Mouse (Mus musculus): ENCODE results near the gene Nipsnap3a.
A peak's percentile ranks its signal among the peaks of the same experiment; 100 is the strongest.

The Nipsnap3a gene

GRCm38 (mm10) chr4:52989248-52989647, at the start of gene Nipsnap3a:
Gene Nipsnap3a (plus strand): TSS chr4:52989272.
- no peak for DNase-seq

GRCm38 (mm10) chr4:52946665-52947064, 42.4 kb upstream of the Nipsnap3a start:
- DNase-seq, result no peak

GRCm38 (mm10) chr4:52949005-52949404, 40.1 kb upstream of the Nipsnap3a start:
- DNase-seq, result no peak

- peak; percentile 24 for DNase-seq
Observed at GRCm38 (mm10) chr4:52958693-52959092, 30.4 kb upstream of the Nipsnap3a start.

DNA sequence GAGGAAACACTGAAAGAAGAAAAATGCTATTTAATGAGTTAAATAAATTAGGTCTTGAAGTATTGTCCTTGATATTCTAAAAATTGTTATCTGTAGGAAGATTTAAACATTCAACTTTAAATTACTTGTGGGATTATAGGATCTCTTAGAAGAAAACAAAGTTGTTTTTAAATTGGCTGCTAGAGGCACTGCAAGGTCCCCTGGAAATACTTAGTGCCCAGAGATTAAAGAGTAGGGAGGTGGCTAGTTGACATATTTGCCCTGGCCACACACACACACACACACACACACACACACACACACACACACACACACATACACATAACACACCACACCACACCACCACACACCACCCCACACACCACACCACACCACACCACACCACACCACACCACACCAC, 24.8 kb upstream of the Nipsnap3a start, which contains the start of gene Olfr270:
Gene Olfr270, plus strand, starts transcription at position 301 of the 400 bp plus-strand sequence.
- no peak for DNase-seq

DNA sequence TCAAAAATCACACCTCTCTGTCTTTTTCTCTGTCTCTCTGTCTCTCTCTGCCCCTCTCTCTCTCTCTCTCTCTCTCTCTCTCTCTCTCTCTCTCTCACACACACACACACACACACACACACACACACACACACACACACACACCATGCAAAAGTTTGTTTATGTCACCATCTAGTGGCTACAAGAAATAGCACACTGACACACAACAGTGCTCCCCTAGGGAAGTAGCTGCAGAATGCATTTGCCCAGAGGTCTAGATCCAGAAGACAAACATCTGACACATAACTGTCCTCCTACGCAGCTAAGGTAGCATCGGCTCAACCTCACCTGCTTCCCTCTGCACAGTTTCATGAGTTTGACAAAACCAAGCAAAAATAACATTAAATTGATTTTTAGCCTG, 3.9 kb upstream of the Nipsnap3a start:
- no peak for DNase-seq

DNA sequence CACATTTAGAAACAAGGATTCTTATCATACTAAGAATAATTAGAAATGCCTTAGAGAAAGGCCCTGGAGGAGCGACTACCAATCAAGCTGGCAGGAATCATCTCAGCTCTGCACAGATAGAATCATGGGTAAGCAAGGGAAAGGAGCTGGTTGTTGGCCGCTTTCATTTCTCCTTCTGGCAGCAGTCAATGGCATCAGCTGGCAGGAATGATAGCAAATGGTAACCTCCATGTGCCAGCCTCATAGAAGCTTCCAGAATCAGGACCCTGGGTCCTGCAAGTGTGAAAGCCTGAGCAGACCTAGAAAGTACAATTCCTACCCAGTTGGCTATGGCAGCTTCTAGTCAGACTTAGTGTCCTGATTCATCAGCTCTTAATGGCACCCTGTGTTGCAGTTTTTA, 2.8 kb upstream of the Nipsnap3a start:
- DNase-seq, result no peak

GRCm38 (mm10) chr4:52999449-52999848, 10.4 kb downstream of the Nipsnap3a start:
- DNase-seq, result no peak

- no peak for DNase-seq
Observed at GRCm38 (mm10) chr4:53000154-53000553, 11.1 kb downstream of the Nipsnap3a start.

- no peak for DNase-seq
Observed at GRCm38 (mm10) chr4:53009183-53009582, 20.1 kb downstream of the Nipsnap3a start.

DNA sequence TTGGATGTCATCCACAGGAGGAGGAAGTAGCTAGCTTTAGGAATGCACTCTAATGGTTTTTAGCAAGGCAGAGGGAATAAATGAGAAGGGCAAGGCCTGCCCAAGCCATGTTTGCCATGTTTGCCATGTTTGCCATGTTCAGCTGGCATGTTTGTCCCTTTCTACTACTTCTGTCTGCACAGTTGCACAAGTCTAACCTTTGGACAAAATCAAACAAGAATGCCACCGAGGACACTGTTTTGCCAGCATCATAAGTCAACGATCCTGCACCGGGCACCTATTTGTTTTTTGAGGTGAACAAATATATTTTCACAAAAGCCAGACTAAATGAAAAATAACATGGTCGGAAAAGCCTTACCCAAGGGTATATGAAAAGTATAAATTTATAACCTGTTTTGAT, 20.8 kb downstream of the Nipsnap3a start:
- no peak for DNase-seq

GRCm38 (mm10) chr4:53011732-53012361, 22.8 kb downstream of the Nipsnap3a start, which contains the start of gene Nipsnap3b:
Gene Nipsnap3b (plus strand): TSS chr4:53011880.
- DNase-seq, result peak; percentile 97

DNA sequence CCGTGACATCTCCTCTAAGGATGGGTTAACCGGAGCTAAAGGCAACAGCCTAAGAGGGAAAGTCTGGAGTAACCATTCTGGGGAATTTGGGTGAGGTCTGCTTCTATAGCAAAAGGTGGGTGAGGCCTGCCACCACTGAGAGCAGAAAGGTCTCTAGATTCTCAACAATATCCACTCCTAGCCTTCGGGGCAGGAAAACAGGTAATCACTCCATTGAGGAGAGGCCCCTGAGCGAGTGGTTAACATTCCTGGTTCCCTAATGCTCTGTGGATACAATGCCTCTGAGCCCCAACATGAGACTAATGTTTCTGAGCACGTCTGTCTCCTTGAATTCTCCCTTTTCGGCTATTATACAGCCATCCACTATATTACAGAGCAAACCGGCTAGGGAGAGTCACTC, 25.3 kb downstream of the Nipsnap3a start:
- no peak for DNase-seq

GRCm38 (mm10) chr4:53015024-53015423, 26.0 kb downstream of the Nipsnap3a start:
- DNase-seq, result no peak

- DNase-seq, result no peak
Observed at GRCm38 (mm10) chr4:53018392-53018791, 29.3 kb downstream of the Nipsnap3a start.

DNA sequence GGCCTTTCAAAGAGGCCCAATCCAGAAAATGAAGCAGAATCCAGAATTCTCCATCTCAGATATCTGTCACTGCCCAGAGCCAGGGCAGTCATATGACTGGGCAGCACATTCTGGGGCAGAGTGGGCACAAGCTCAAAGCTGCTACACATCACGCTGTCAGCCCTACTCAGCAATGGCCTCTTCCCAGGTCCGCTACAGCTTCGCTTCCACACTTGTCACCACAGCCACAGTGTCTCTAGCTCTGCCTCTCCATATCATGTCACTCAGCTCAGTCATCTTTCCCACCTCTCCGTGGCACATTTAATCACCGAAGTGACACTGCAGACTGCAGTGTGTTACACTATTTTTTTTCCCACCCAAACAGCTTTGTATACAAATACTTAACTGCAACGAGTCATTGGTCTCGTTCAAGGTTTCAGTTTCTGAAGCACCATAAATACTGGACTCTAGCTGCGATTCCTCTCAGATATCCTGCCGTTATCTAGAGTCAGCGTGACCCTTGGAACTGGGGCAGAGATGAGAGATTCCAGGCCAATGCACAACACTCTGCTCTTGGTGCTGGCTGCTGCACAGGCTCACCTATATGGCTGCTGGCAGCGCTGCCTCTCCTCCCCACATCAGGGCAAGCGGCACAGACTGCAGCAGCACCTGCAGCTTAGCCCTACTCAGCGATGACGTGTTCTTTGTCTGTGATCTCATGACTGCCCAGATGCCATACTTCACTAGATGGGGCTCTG, 34.3 kb downstream of the Nipsnap3a start:
- no peak for DNase-seq

DNA sequence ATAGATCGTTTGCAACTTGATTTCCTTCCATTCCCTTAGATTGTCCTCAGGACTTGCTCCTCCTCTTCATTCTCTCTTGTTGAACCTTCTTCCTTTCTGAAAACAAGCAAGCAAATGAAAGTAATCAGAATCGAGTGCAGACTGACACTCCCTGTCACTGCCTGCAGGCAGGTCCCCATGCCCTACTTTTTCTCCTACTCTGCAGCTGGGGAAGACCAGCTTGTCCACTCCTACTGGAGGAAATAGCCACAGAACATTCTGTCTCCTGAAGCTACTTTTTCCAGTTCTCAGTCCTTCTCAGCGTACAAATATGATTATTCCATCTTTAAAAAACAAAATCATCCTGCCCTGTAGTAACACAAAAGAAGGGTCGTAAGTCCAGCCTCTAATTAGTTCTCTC, 35.3 kb downstream of the Nipsnap3a start:
- DNase-seq, result no peak

- no peak for DNase-seq
Observed at GRCm38 (mm10) chr4:53027811-53028210, 38.7 kb downstream of the Nipsnap3a start.

DNA sequence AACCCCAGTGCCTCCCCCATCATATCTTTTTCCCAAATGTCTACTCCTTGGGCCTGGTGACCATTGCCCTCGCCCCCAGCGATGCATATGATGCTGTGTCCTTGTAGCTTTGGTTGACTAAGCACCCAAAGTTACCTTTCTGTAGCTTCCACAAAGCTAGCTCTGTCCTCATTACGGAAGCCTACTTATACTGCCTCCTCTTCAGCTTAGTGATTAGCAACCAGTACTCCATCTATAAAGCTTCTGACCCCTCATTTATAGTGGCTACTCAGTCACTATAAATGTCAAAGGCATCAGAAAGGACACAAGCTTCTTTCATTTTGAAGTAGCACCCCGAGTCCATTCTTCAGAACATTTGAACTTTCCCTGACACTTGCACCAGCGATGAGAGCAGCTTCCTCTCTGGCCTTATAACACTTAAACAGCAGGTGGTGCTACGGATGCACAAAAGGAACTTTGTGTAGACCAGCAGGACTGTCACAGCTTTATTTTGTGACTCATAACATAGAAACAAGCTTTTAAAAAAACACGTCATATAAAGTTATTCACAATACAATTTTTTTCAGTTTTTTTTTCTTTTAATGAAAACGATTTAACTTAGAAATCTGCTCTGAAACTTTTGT, 41.4 kb downstream of the Nipsnap3a start:
- DNase-seq, result no peak

DNA sequence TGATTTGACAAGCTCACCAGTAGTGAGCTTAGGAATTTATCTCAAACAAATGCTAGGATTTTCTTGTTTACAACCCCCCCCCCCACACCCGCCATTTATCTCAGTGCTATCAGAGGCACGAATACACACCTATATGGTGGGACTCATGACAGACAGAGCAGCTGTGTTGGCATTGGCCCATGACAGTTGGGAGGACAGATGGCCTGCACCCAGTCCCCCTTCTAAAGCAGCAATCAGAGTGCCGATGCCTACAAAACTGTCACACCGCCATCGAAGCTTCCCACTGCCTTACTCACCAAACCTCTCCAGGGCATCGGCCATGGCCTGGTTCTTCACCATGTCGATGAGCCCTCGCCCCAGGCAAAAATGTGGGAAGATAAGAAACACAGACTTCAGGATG, 54.7 kb downstream of the Nipsnap3a start:
- DNase-seq, result peak; percentile 27

GRCm38 (mm10) chr4:53045807-53046206, 56.7 kb downstream of the Nipsnap3a start:
- DNase-seq, result no peak

GRCm38 (mm10) chr4:53046238-53047022, 57.4 kb downstream of the Nipsnap3a start:
- DNase-seq, result no peak
